Mouse (Mus musculus) lung, embryonic 16.5 days (tissue): ENCODE data around the gene Taar8a. TPM values are rescaled to one million over a fixed set of nuclear protein-coding genes. Genes with fewer than 3 reads are reported as not detected.
"Not testable (repeated sequence)": the region's sequence is repeated elsewhere in the genome, so short reads cannot be mapped to it uniquely, and the experiment has no call there.

Experiments
- ATAC-seq: fragments of 200-750 bp; cut with Nextera tagmentation; 2 replicates; pipeline ENCODE4 v1.8.0; 2017; ENCODE audit warnings: low read depth, mild to moderate bottlenecking, moderate library complexity
- H3K27ac ChIP-seq: fragments of 300-500 bp; sonication (generic); 2 replicates; pipeline ENCODE4 v1.5.1; 2014; ENCODE audit warnings: mild to moderate bottlenecking, control low read depth, low read length
- H3K27me3 ChIP-seq: fragments of 300-500 bp; sonication (generic); 2 replicates; pipeline ENCODE4 v1.6.1; 2014; ENCODE audit warnings: low read depth, low read length, mixed read lengths; ENCODE audit not compliant: control insufficient read depth, insufficient read depth
- H3K36me3 ChIP-seq: fragments of 300-500 bp; sonication (generic); 2 replicates; pipeline ENCODE4 v1.6.1; 2014; ENCODE audit warnings: low read length; ENCODE audit not compliant: control insufficient read depth, insufficient read depth
- H3K4me1 ChIP-seq: fragments of 300-500 bp; sonication (generic); replicated peaks from 2 replicates; pipeline ENCODE4 v1.6.1; 2014; ENCODE audit warnings: low read length, mixed read lengths; ENCODE audit not compliant: control insufficient read depth, insufficient read depth
- H3K4me2 ChIP-seq: fragments of 300-500 bp; sonication (generic); 2 replicates; pipeline ENCODE4 v1.6.1; 2014; ENCODE audit warnings: low read depth, low read length, control low read depth
- H3K4me3 ChIP-seq: fragments of 300-500 bp; sonication (generic); 2 replicates; pipeline ENCODE4 v1.5.1; 2014; ENCODE audit warnings: mild to moderate bottlenecking, low read length, control low read depth
- H3K9ac ChIP-seq: fragments of 300-500 bp; sonication (generic); 2 replicates; pipeline ENCODE4 v1.6.1; 2014; ENCODE audit warnings: low read length, control low read depth
- H3K9me3 ChIP-seq: fragments of 300-500 bp; sonication (generic); 2 replicates; pipeline ENCODE4 v1.6.1; 2016; ENCODE audit warnings: low read length; ENCODE audit not compliant: control insufficient read depth
- WGBS: fragments of 180-500 bp; shearing (Covaris S2); extraction: QIAGEN DNeasy Blood & Tissue Kit; methylation state at CpG from one replicate; pipeline ENCODE4 v1.1.7; 2014; 5-methylcytosine and 5-hydroxymethylcytosine counted together
- polyA plus RNA-seq: library from polyadenylated mRNA; unstranded; fragments of >200 nt; fragmentation: Nextera tagmentation; extraction: Ambion mirVana; gene quantifications from 2 replicates; pipeline ENCODE4 v1.2.1, GENCODE M21; 2015

Gene Taar8a
- polyA plus RNA-seq: not detected in 2 replicates

GRCm38 (mm10) chr10:24076200-24076599 is at the start of gene Taar8a:
Gene Taar8a, plus strand, starts transcription at chr10:24076500.
- not testable (repeated sequence) for H3K27ac ChIP-seq, H3K4me2 ChIP-seq, H3K4me3 ChIP-seq, ATAC-seq, H3K9me3 ChIP-seq, H3K27me3 ChIP-seq, H3K9ac ChIP-seq, H3K4me1 ChIP-seq, H3K36me3 ChIP-seq
- 84% methylated on average over 2 of the region's 4 CpGs for WGBS

GRCm38 (mm10) chr10:24026922-24027321 is 49.4 kb upstream of the Taar8a start, which contains the start of gene Taar7d:
Gene Taar7d, plus strand, starts transcription at chr10:24027222.
- Histone ChIP-seq H3K9ac (no peak within 1 kb of the TSS), H3K4me2 (no peak within 1 kb of the TSS), H3K4me3 (no peak within 1 kb of the TSS), H3K27me3 (no peaks in the 10 kb centered on the region), H3K9me3 (no peaks in the 10 kb centered on the region), H3K27ac (no peak within 1 kb of the TSS), H3K4me1 (no peaks in the 10 kb centered on the region), H3K36me3 (no peaks in the 10 kb centered on the region)
- no peak for ATAC-seq

- Histone ChIP-seq H3K36me3 (no peaks in the 10 kb centered on the region), H3K27me3 (no peaks in the 10 kb centered on the region), H3K27ac (no peak overlapping the region), H3K9ac (no peak overlapping the region), H3K4me2 (no peak overlapping the region), H3K4me1 (no peaks in the 10 kb centered on the region), H3K4me3 (no peak overlapping the region), H3K9me3 (no peaks in the 10 kb centered on the region)
- no peak for ATAC-seq
These were observed 45.0 kb upstream of the Taar8a start for GRCm38 (mm10) chr10:24031347-24031746.

- H3K36me3 ChIP-seq: no peaks in the 10 kb centered on the region
- H3K4me3 ChIP-seq: no peak within 1 kb of the TSS
- WGBS: 86% methylated on average over 2 of the region's 2 CpGs
- H3K4me1 ChIP-seq: no peaks in the 10 kb centered on the region
- no peaks in the 10 kb centered on the region for H3K9me3 ChIP-seq
- no peak within 1 kb of the TSS for H3K9ac ChIP-seq
- H3K27ac ChIP-seq: no peak within 1 kb of the TSS
- H3K4me2 ChIP-seq: no peak within 1 kb of the TSS
- ATAC-seq: no peak
- no peaks in the 10 kb centered on the region for H3K27me3 ChIP-seq
These were observed 39.0 kb upstream of the Taar8a start, which contains the start of gene Taar7e for GRCm38 (mm10) chr10:24037314-24037713. Gene Taar7e, plus strand, starts transcription at chr10:24037614.

GRCm38 (mm10) chr10:24040120-24040869 is 36.0 kb upstream of the Taar8a start:
- no peak overlapping the region for H3K4me3 ChIP-seq
- H3K9me3 ChIP-seq: no peaks in the 10 kb centered on the region
- no peak overlapping the region for H3K27ac ChIP-seq
- H3K27me3 ChIP-seq: no peaks in the 10 kb centered on the region
- no peaks in the 10 kb centered on the region for H3K36me3 ChIP-seq
- 46% methylated on average over 2 of the region's 2 CpGs for WGBS
- H3K9ac ChIP-seq: no peak overlapping the region
- no peaks in the 10 kb centered on the region for H3K4me1 ChIP-seq
- no peak for ATAC-seq
- no peak overlapping the region for H3K4me2 ChIP-seq

- Histone ChIP-seq H3K4me2 (no peak within 1 kb of the TSS), H3K9ac (no peak within 1 kb of the TSS), H3K36me3 (no peaks in the 10 kb centered on the region), H3K4me3 (no peak within 1 kb of the TSS), H3K4me1 (no peaks in the 10 kb centered on the region), H3K27me3 (no peaks in the 10 kb centered on the region), H3K9me3 (no peaks in the 10 kb centered on the region), H3K27ac (no peak within 1 kb of the TSS)
- ATAC-seq: no peak
These were observed 27.1 kb upstream of the Taar8a start, which contains the start of gene Taar7f for GRCm38 (mm10) chr10:24049210-24049609. Gene Taar7f, plus strand, starts transcription at chr10:24049510.

- no peak overlapping the region for H3K4me2 ChIP-seq
- no peaks in the 10 kb centered on the region for H3K9me3 ChIP-seq
- no peak overlapping the region for H3K9ac ChIP-seq
- WGBS: 36% methylated on average over 5 of the region's 5 CpGs
- H3K4me1 ChIP-seq: no peaks in the 10 kb centered on the region
- no peak overlapping the region for H3K4me3 ChIP-seq
- ATAC-seq: no peak
- no peaks in the 10 kb centered on the region for H3K27me3 ChIP-seq
- no peak overlapping the region for H3K27ac ChIP-seq
- no peaks in the 10 kb centered on the region for H3K36me3 ChIP-seq
These were observed 24.3 kb upstream of the Taar8a start for GRCm38 (mm10) chr10:24052039-24052438.

- no peak overlapping the region for H3K4me2 ChIP-seq
- no peak overlapping the region for H3K27ac ChIP-seq
- no peaks in the 10 kb centered on the region for H3K27me3 ChIP-seq
- 66% methylated on average over 3 of the region's 3 CpGs for WGBS
- no peak overlapping the region for H3K4me3 ChIP-seq
- no peaks in the 10 kb centered on the region for H3K4me1 ChIP-seq
- no peak for ATAC-seq
- H3K9me3 ChIP-seq: no peaks in the 10 kb centered on the region
- no peak overlapping the region for H3K9ac ChIP-seq
- H3K36me3 ChIP-seq: no peaks in the 10 kb centered on the region
These were observed 17.3 kb upstream of the Taar8a start for GRCm38 (mm10) chr10:24058986-24059385.

GRCm38 (mm10) chr10:24074751-24075150 is 1.5 kb upstream of the Taar8a start:
- not testable (repeated sequence) for ATAC-seq, H3K4me2 ChIP-seq, H3K9ac ChIP-seq, H3K36me3 ChIP-seq, H3K4me3 ChIP-seq, H3K9me3 ChIP-seq, H3K4me1 ChIP-seq, H3K27me3 ChIP-seq, H3K27ac ChIP-seq
- 26% methylated on average over 2 of the region's 2 CpGs for WGBS
